Mouse (Mus musculus): ENCODE measurements around the gene Mdfic.

GRCm38 (mm10) chr6:15792680-15793601 is 72.5 kb downstream of the Mdfic start:
- TF ChIP-seq ZC3H11A (IDR thresholded peaks at IDR 0.05; ENCODE audit: borderline replicate concordance, low read depth, low read length) = no peak
- TF ChIP-seq ZNF384 (IDR thresholded peaks at IDR 0.05; ENCODE audit: low read depth, low read length) = no peak
- TF ChIP-seq CHD2 (IDR thresholded peaks at IDR 0.05; ENCODE audit: low read depth, low read length) = no peak
